Mouse (Mus musculus) heart, postnatal 14 days (tissue): Measurements from ENCODE around the gene Slc25a25. TPM values are rescaled to one million over a fixed set of nuclear protein-coding genes. Genes with fewer than 3 reads are reported as not detected.

Experiments
- DNase-seq, 2 experiments: peaks; one replicate each; pipeline ENCODE4 v3.0.0; 2021 to 2022
- intact Hi-C: fragments of 180-260 bp; cut with DNase I; formaldehyde crosslinking; loops from one replicate; pipeline ENCODE4 v1.15.1; 2025
- total RNA-seq, 2 experiments: library from RNA; stranded (reverse); gene quantifications; 2 replicates each; pipeline ENCODE4 v1.2.3; 2021

Slc25a25 gene
- total RNA-seq, 2 experiments from 2014 or later: 9.7 to 15.5 TPM

DNA sequence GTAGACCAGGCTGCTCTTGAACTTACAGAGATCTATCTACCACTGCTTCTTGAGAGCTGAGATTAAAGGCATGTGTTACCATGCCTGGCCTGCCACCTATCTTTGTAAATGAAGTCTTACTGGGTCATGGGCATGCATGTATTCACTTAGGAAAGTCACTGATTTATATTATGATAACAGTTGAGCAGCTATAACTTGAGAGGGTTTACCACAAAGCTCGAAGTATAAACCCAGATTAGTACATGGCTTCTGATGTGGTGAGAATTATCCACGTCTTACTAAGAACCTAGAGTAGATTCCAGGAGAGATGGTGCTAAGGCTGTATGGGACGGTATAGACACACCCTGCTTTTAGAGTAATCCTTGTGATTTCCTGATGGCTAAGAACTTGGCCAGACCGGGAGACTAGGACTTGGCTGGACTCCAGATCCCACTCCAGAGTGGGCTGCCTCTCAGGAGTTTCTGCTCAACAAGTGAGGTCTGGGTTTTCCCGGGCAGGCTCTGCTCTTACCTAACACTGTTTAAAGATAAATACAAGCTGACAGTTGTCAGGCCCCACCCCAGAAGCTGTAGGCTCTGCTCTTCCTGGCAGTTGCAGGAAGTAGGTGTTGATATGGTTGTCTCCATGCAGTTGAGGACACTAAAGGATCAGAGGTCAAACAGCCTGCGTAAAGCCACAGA lies 13.1 kb upstream of the Slc25a25 start:
- peak in 1 of 2 experiments; percentile 35 for DNase-seq
- intact Hi-C loops: no loop called here

DNA sequence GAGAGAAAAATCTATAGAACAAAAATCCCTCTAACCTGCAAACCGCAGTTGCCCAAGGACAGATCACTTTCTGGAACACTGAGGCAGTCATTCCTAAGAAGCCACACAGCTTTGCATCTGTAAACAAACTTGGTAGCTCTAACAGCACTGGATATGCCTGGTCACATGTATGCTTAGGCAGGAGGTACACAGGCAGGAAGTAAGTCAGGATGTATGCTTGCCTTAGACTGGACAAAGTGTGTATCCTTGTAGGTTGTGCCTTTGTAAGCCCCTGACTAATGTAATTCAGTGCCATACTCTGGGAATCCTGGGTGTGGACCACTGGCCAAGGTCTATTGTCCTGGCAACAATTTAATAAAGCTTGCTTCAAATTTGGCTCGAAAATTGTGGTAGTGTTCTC lies 12.5 kb upstream of the Slc25a25 start:
- intact Hi-C loops: no loop called here
- no peak for DNase-seq

DNA sequence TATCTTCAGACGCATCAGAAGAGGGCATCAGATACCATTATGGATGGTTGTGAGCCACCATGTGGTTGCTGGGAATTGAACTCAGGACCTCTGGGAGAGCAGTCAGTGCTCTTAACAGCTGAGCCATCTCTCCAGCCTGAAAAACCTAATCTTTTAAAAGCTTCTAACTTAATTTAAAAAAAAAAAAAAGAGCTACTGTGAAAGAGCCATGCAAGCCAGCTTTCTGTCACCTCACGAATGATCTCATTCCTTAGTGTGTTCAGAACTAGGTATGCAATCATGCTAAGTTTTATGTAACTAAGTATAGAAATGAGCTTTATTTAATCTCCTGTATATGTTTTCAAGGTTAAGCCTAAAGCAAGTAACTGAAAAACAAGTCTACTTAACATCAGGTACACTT lies 8.4 kb upstream of the Slc25a25 start:
- no peak for DNase-seq
- intact Hi-C loops: no loop called here

DNA sequence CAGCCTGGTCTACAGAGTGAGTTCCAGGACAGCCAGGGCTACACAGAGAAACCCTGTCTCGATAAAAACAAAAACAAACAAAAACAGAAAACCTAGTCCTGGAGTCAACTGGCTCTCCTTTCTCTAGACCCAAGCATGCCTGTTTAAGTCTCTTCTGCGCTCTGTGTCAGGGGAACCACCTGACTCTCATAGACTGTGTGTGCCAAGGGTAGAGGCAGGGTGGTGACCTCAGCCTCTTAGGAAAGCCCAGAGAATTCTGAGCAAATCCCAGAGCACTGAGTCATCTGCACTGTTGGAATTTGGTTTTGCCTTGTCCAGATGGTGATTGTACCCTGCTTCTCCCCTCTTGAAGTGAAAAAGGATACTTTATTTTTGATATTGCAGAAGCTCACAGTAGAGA lies 7.1 kb upstream of the Slc25a25 start:
- intact Hi-C loops: no loop called here
- no peak for DNase-seq

GRCm38 (mm10) chr2:32455101-32455500 lies 3.9 kb upstream of the Slc25a25 start:
- intact Hi-C loops: no loop called here
- DNase-seq: no peak

GRCm38 (mm10) chr2:32454633-32455032 lies 3.4 kb upstream of the Slc25a25 start:
- intact Hi-C loops: no loop called here
- DNase-seq: no peak

DNA sequence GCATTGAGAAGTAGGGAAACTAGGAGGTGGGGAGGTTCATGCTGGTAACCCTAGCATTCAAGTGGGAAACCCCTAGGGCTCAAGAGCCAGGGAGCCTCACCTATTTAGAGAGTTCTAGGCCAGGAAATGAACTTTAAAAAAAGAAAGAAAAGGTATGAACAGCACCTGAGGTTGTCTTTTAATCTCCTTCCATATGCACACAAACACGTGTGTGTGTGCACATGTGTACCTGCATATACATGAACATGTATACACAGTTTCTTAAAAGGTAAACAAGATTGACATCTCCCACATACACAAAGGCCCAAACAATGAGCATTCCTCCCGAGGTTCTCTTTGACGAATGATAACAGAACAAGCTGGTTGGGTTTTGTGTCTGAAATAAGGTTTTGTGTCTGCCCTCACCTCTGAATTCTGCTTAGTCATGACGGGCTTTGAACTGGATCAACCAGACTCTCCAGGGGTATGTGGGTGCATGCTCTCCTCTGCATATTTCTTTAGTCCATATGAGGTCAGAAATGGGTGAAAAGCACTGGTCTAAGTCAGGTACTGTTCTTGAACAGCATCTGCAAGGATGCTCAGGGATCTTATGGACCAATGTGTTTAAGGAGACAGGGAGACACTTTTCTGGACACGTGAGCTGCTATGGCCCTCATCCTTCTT lies 2.5 kb upstream of the Slc25a25 start:
- DNase-seq: no peak
- intact Hi-C loops: no loop called here

- intact Hi-C loops: no loop called here
- peak in 1 of 2 experiments; percentile 18 for DNase-seq
Measured at GRCm38 (mm10) chr2:32452441-32452971, 1.3 kb upstream of the Slc25a25 start.

- intact Hi-C loops: loop anchor here (2.0 kb wide), 1 partner anchor 29 kb away; no protein-coding TSS in a partner anchor
- DNase-seq: peak; percentile 99
Measured at GRCm38 (mm10) chr2:32451870-32452372, 676 bp upstream of the Slc25a25 start.

GRCm38 (mm10) chr2:32449761-32450754 lies 1.2 kb downstream of the Slc25a25 start, which contains the start of gene Naif1:
Gene Naif1 (plus strand): TSS chr2:32450457.
- intact Hi-C loops: loop anchor here (2.0 kb wide), 1 partner anchor 27 kb away; no protein-coding TSS in a partner anchor
- DNase-seq: no peak

- no peak for DNase-seq
Measured at GRCm38 (mm10) chr2:32448480-32448879, 2.8 kb downstream of the Slc25a25 start.

GRCm38 (mm10) chr2:32447264-32447936 lies 3.8 kb downstream of the Slc25a25 start:
- intact Hi-C loops: no loop called here
- DNase-seq: peak; percentile 31 to 42

More at GRCm38 (mm10) chr2:32448480-32448879, 2.8 kb downstream of the Slc25a25 start:
- intact Hi-C loops: no loop called here

- intact Hi-C loops: no loop called here
- no peak for DNase-seq
Measured at GRCm38 (mm10) chr2:32445535-32445934, 5.7 kb downstream of the Slc25a25 start.

DNA sequence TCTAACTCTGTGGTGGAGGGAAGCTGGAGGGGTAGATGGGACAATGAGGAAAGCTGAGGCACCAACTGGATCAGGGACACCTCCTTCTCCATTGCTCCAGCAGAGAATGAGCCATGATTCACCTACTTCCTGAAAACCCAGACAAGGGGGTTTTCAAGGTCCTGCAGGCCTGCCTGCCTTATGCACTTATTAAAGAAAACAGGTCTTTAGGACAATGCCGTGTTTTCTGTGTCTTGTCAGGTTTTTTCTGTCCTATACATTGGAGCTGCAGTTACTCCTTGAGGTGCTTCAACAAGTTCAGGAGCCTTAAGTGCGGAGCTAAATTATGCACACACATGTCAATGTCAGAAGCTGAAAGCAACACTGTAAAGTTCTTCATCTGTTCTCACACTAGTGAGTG lies 9.7 kb downstream of the Slc25a25 start:
- DNase-seq: no peak
- intact Hi-C loops: no loop called here

DNA sequence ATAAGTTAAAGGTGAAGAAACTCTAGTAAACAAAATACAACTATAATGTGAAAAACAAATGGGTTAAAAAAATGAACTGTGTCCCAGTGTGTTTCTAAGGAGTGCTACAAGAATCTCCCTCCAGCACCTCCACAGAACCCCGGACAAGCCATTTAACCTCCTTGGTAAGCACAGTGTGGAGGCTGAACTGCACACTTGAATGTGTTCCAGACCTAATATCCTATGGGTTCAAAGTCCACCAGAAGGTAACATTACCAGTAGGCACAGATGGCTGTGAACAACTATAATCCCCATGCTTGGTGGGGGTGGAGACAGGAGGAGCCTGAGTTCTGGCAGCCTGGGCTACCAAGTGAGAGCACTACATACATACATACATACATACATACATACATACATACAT lies 10.6 kb downstream of the Slc25a25 start:
- intact Hi-C loops: no loop called here
- DNase-seq: no peak

DNA sequence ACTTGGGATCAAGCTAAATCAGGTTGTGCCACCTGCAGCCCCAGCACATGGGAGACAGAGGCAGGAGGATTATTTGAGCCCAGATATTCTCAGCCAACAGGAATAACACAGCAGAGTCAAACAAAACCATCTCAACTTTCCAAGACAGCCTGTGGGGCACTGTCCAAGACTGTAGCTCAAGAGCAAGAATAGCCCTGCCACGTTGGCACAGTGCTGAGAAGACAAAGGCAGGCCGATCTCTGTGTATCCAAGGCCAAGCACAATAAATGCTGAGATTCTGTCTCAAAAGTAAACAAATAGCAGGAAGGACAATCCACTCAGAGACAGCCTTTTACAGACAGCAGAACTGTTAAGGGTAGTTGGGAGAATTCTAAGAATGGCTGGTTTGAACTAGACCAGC lies 11.1 kb downstream of the Slc25a25 start:
- no peak for DNase-seq
- intact Hi-C loops: no loop called here

DNA sequence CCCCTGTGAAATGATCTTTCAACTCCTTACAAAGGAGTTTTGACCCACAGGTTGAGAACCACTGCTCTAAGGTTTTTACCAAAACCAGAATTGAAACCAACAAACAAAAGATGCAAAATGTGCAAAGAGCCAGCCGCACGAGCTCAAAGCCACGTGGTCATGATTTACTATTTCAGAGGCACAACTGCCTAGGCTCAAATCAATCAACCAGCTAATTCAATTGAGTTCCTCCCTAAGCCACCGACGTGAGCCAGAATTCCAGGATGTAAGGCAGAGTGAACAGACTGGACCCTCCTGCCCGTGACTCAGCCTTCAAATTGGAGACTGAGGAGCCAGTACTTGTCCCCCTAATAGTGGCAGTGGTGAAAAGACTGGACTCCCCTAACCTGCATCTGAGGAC lies 12.1 kb downstream of the Slc25a25 start:
- intact Hi-C loops: no loop called here
- no peak for DNase-seq

DNA sequence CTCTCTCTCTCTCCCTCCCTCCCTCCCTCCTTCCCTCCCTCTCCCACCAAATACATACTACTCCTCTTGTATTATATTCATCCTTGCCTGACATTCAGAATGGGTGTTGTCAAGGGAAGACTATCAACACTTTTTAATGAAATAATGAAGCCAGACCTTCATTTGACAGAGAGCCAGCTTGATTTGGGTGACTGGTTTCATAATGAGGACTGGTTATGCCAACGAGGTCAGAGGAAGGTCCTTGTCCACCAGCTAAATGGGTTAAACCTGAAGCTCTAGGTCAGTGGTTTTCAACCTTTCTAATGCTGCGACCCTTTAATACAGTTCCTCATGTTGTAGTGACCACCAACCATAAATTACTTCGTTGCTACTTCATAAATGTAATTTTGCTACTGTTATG lies 12.5 kb downstream of the Slc25a25 start:
- intact Hi-C loops: no loop called here
- no peak for DNase-seq

GRCm38 (mm10) chr2:32437612-32438166 lies 13.6 kb downstream of the Slc25a25 start:
- no peak for DNase-seq
- intact Hi-C loops: no loop called here
